Mouse (Mus musculus): ENCODE measurements around the gene Ing3. TPM values are rescaled to one million over a fixed set of nuclear protein-coding genes. Genes with fewer than 3 reads are reported as not detected.

Ing3 gene
- total and polyA plus RNA-seq, 3 experiments: 14.5 to 34.3 (median 21.9) TPM

- in situ Hi-C loops (cut with MboI; ENCODE audit: low pct_ligation_motif_present, low pct_unique_long_range_greater_than_20kb, low sequenced_read_pairs): no loop called here
- H3K9me3 ChIP-seq (replicated peaks; ENCODE audit: low read length): no peaks in the 10 kb centered on the region
- dilution Hi-C loops (cut with MboI; ENCODE audit: extremely low pct_ligation_motif_present, extremely low pct_unique_long_range_greater_than_20kb, low sequenced_read_pairs): no loop called here
These were observed 41.1 kb downstream of the Ing3 start for GRCm38 (mm10) chr6:21990181-21991135.

GRCm38 (mm10) chr6:21991151-21991550 is 41.8 kb downstream of the Ing3 start:
- TF ChIP-seq TCF12 (IDR thresholded peaks at IDR 0.05; ENCODE audit: low read depth, low read length) (no peak), ZKSCAN1 (IDR thresholded peaks at IDR 0.05; ENCODE audit: borderline replicate concordance, low read depth, low read length) (no peak)

More at GRCm38 (mm10) chr6:21990181-21991135, 41.1 kb downstream of the Ing3 start:
- H3K36me3 ChIP-seq (replicated peaks in 1 of 2; ENCODE audit: control insufficient read depth in 1 of 2, insufficient read depth in 1 of 2, low read length in 1 of 2): no peaks in the 10 kb centered on the region
- H3K9ac ChIP-seq (ENCODE audit: insufficient read depth, low read depth): no peak overlapping the region
- no peak for DNase-seq (ENCODE audit: extremely low read depth)
- H3K4me1 ChIP-seq (ENCODE audit: control insufficient read depth in 1 of 2, insufficient read depth in 2 of 2): no peaks in the 10 kb centered on the region
- no peak overlapping the region for H3K27ac ChIP-seq (ENCODE audit: insufficient read depth, low read depth)
- H3K27me3 ChIP-seq (replicated peaks): no peaks in the 10 kb centered on the region
- no peaks in the 10 kb centered on the region for H3K79me2 ChIP-seq (replicated peaks; ENCODE audit: control insufficient read depth, extremely low read depth, insufficient read depth, poor library complexity, severe bottlenecking)
- no peak for TF ChIP-seq KAT2A (IDR thresholded peaks at IDR 0.05; ENCODE audit: insufficient replicate concordance, low read length)
- H3K4me2 ChIP-seq (ENCODE audit: insufficient read depth, low read depth, poor library complexity, severe bottlenecking): no peak overlapping the region
- no peak overlapping the region for H3K4me3 ChIP-seq (replicated peaks in 1 of 3; ENCODE audit: low read depth in 2 of 3, low read length in 2 of 3, poor library complexity in 1 of 3)

GRCm38 (mm10) chr6:21993070-21993469 is 43.7 kb downstream of the Ing3 start:
- peaks cover 3 to 4% of the 10 kb centered on the region in 2 experiments; a peak in 2 of 4 replicates for H3K4me1 ChIP-seq (ENCODE audit: control insufficient read depth in 1 of 2, insufficient read depth in 2 of 2)
- no peak overlapping the region for H3K27ac ChIP-seq (ENCODE audit: insufficient read depth, low read depth)
- no peaks in the 10 kb centered on the region for H3K27me3 ChIP-seq (replicated peaks)
- dilution Hi-C loops (cut with MboI; ENCODE audit: extremely low pct_ligation_motif_present, extremely low pct_unique_long_range_greater_than_20kb, low sequenced_read_pairs): no loop called here
- TF ChIP-seq MEF2A (IDR thresholded peaks at IDR 0.05; ENCODE audit: borderline replicate concordance, low read depth, low read length) (no peak), NELFE (IDR thresholded peaks at IDR 0.05; ENCODE audit: low read depth, low read length) (no peak), UBTF (IDR thresholded peaks at IDR 0.05; ENCODE audit: low read depth, low read length) (no peak), MYC (IDR thresholded peaks at IDR 0.05; ENCODE audit: low read depth, low read length) (no peak), CTCF (conservative IDR thresholded peaks at IDR 0.05 in 1 of 2, IDR thresholded peaks at IDR 0.05 in 1 of 2; ENCODE audit: low read depth in 2 of 2, low read length in 2 of 2) (no peak), JUN (IDR thresholded peaks at IDR 0.05; ENCODE audit: insufficient read depth, low read depth, low read length) (no peak), KAT2A (IDR thresholded peaks at IDR 0.05; ENCODE audit: insufficient replicate concordance, low read length) (no peak), CHD1 (IDR thresholded peaks at IDR 0.05; ENCODE audit: low read depth, low read length) (no peak), ELF1 (IDR thresholded peaks at IDR 0.05; ENCODE audit: low read depth, low read length) (no peak), USF2 (conservative IDR thresholded peaks at IDR 0.05; ENCODE audit: low read depth, low read length) (no peak)
- H3K4me3 ChIP-seq (replicated peaks in 1 of 3; ENCODE audit: low read depth in 2 of 3, low read length in 2 of 3, poor library complexity in 1 of 3): no peak overlapping the region
- no peaks in the 10 kb centered on the region for H3K79me2 ChIP-seq (replicated peaks; ENCODE audit: control insufficient read depth, extremely low read depth, insufficient read depth, poor library complexity, severe bottlenecking)
- H3K9me3 ChIP-seq (replicated peaks; ENCODE audit: low read length): no peaks in the 10 kb centered on the region
- H3K4me2 ChIP-seq (ENCODE audit: insufficient read depth, low read depth, poor library complexity, severe bottlenecking): no peak overlapping the region
- no peak overlapping the region for H3K9ac ChIP-seq (ENCODE audit: insufficient read depth, low read depth)
- in situ Hi-C loops (cut with MboI; ENCODE audit: low pct_ligation_motif_present, low pct_unique_long_range_greater_than_20kb, low sequenced_read_pairs): no loop called here
- DNase-seq (ENCODE audit: extremely low read depth): no peak
- H3K36me3 ChIP-seq (replicated peaks in 1 of 2; ENCODE audit: control insufficient read depth in 1 of 2, insufficient read depth in 1 of 2, low read length in 1 of 2): no peaks in the 10 kb centered on the region

More at GRCm38 (mm10) chr6:21991151-21991550, 41.8 kb downstream of the Ing3 start:
- Histone ChIP-seq H3K79me2 (replicated peaks; ENCODE audit: control insufficient read depth, extremely low read depth, insufficient read depth, poor library complexity, severe bottlenecking) (no peaks in the 10 kb centered on the region), H3K27me3 (replicated peaks) (no peaks in the 10 kb centered on the region), H3K36me3 (replicated peaks in 1 of 2; ENCODE audit: control insufficient read depth in 1 of 2, insufficient read depth in 1 of 2, low read length in 1 of 2) (no peaks in the 10 kb centered on the region), H3K27ac (ENCODE audit: insufficient read depth, low read depth) (no peak overlapping the region), H3K4me3 (replicated peaks in 1 of 3; ENCODE audit: low read depth in 2 of 3, low read length in 2 of 3, poor library complexity in 1 of 3) (no peak overlapping the region), H3K9ac (ENCODE audit: insufficient read depth, low read depth) (no peak overlapping the region), H3K9me3 (replicated peaks; ENCODE audit: low read length) (no peaks in the 10 kb centered on the region), H3K4me2 (ENCODE audit: insufficient read depth, low read depth, poor library complexity, severe bottlenecking) (no peak overlapping the region), H3K4me1 (ENCODE audit: control insufficient read depth in 1 of 2, insufficient read depth in 2 of 2) (no peaks in the 10 kb centered on the region)
- DNase-seq (ENCODE audit: extremely low read depth): no peak
- in situ Hi-C loops (cut with MboI; ENCODE audit: low pct_ligation_motif_present, low pct_unique_long_range_greater_than_20kb, low sequenced_read_pairs) (no loop called here), dilution Hi-C loops (cut with MboI; ENCODE audit: extremely low pct_ligation_motif_present, extremely low pct_unique_long_range_greater_than_20kb, low sequenced_read_pairs) (no loop called here)
